Mouse (Mus musculus) ovary, adult 2 months (tissue): ENCODE measurements around the gene Cyp4a14. TPM values are rescaled to one million over a fixed set of nuclear protein-coding genes. Genes with fewer than 3 reads are reported as not detected.

Experiments
- polyA plus RNA-seq: library from polyadenylated mRNA; depleted of rRNA; stranded (reverse); fragments of >200 nt; gene quantifications from 2 replicates; pipeline ENCODE4 v1.2.3, GENCODE M21; 2012; rRNA removed

Cyp4a14 gene
- polyA plus RNA-seq: 0.41 TPM in 1 of 2 replicates, not detected in the other

GRCm38 (mm10) chr4:115496001-115496400 lies at the start of gene Cyp4a14:
TSS of gene Cyp4a14 (minus strand) at chr4:115496142.

GRCm38 (mm10) chr4:115518000-115518399 lies 22.1 kb upstream of the Cyp4a14 start, which contains the start of gene Cyp4a10:
TSS of gene Cyp4a10 (plus strand) at chr4:115518264.

GRCm38 (mm10) chr4:115452304-115452703 lies 43.6 kb downstream of the Cyp4a14 start, which contains the start of gene Cyp4a30b:
TSS of gene Cyp4a30b (plus strand) at chr4:115452604.

Other genes with a start within 250 kb of the Cyp4a14 start
- gene Cyp4a12a, start 197.1 kb downstream of the Cyp4a14 start, polyA plus RNA-seq: 0.11 TPM in 1 of 2 replicates, not detected in the other
- not detected in 2 replicates for gene Cyp4a12b, start 84.5 kb downstream of the Cyp4a14 start, polyA plus RNA-seq
- gene Cyp4a30b, start 43.5 kb downstream of the Cyp4a14 start, polyA plus RNA-seq: not detected in 2 replicates
- gene Cyp4a10, start 22.1 kb upstream of the Cyp4a14 start, polyA plus RNA-seq: 0.18 and 0.32 TPM in 2 replicates
- gene Cyp4a31, start 67.5 kb upstream of the Cyp4a14 start, polyA plus RNA-seq: not detected in 2 replicates
- gene Cyp4a32, start 104.8 kb upstream of the Cyp4a14 start, polyA plus RNA-seq: not detected in 2 replicates
- gene Cyp4b1, start 151.6 kb upstream of the Cyp4a14 start, polyA plus RNA-seq: 17.8 and 18.7 TPM in 2 replicates
- gene Efcab14, start 241.6 kb upstream of the Cyp4a14 start, polyA plus RNA-seq: 29.5 and 33.5 TPM in 2 replicates